Mouse (Mus musculus) embryonic facial prominence, embryonic 14.5 days (tissue): ENCODE measurements at regions not wholly inside any gene's neighbourhood (a gene's known extent, or its start where the extent isn't known, plus 50 kb on each side); places are given as distances from the start of the nearest gene placed in this dataset.

Source experiments
- ATAC-seq: fragments of 200-750 bp; cut with Nextera tagmentation; 2 replicates; pipeline ENCODE4 v1.8.0; 2017; ENCODE audit warnings: low read depth, moderate number of reproducible peaks, moderate TSS enrichment
- DNase-seq: peaks from one replicate; pipeline ENCODE4 v3.0.0-alpha.2; 2015; ENCODE audit warnings: low spot score
- H3K27ac ChIP-seq: fragments of 300-500 bp; sonication (generic); replicated peaks from 2 replicates; pipeline ENCODE4 v1.5.1; 2014; ENCODE audit warnings: low read depth, mild to moderate bottlenecking, low read length, moderate library complexity
- H3K27me3 ChIP-seq: fragments of 300-500 bp; sonication (generic); replicated peaks from 2 replicates; pipeline ENCODE4 v1.6.1; 2014; ENCODE audit warnings: low read length; ENCODE audit not compliant: control insufficient read depth, insufficient read depth
- H3K36me3 ChIP-seq: fragments of 300-500 bp; sonication (generic); 2 replicates; pipeline ENCODE4 v1.6.1; 2014; ENCODE audit warnings: low read length, mixed read lengths; ENCODE audit not compliant: control insufficient read depth, insufficient read depth
- H3K4me1 ChIP-seq: fragments of 300-500 bp; sonication (generic); 2 replicates; pipeline ENCODE4 v1.6.1; 2014; ENCODE audit warnings: antibody characterized with exemption, low read length; ENCODE audit not compliant: control insufficient read depth, insufficient read depth
- H3K4me2 ChIP-seq: fragments of 300-500 bp; sonication (generic); 2 replicates; pipeline ENCODE4 v1.6.1; 2014; ENCODE audit warnings: low read depth, mild to moderate bottlenecking, low read length, moderate library complexity, mixed read lengths
- H3K4me3 ChIP-seq: fragments of 300-500 bp; sonication (generic); 2 replicates; pipeline ENCODE4 v1.5.1; 2014; ENCODE audit warnings: low read depth, mild to moderate bottlenecking, low read length
- H3K9ac ChIP-seq: fragments of 300-500 bp; sonication (generic); 2 replicates; pipeline ENCODE4 v1.6.1; 2014; ENCODE audit warnings: low read depth, mild to moderate bottlenecking, low read length, moderate library complexity, mixed read lengths
- H3K9me3 ChIP-seq: fragments of 300-500 bp; sonication (generic); 2 replicates; pipeline ENCODE4 v1.6.1; 2016; ENCODE audit warnings: low read length; ENCODE audit not compliant: control insufficient read depth
- WGBS: fragments of 180-500 bp; shearing (Covaris S2); extraction: QIAGEN DNeasy Blood & Tissue Kit; methylation state at CpG from one replicate; pipeline ENCODE4 v1.1.7; 2014; 5-methylcytosine and 5-hydroxymethylcytosine counted together

- Histone ChIP-seq H3K36me3 (no peaks in the 10 kb centered on the region), H3K9me3 (no peaks in the 10 kb centered on the region), H3K4me1 (no peaks in the 10 kb centered on the region), H3K9ac (no peak overlapping the region), H3K27me3 (no peaks in the 10 kb centered on the region), H3K4me3 (no peak overlapping the region), H3K4me2 (no peak overlapping the region), H3K27ac (no peak overlapping the region)
- ATAC-seq (peak; percentile 22; the same call in 1 of the 2 replicates), DNase-seq (peak; percentile 39)
- 87% methylated on average over 2 of the region's 2 CpGs for WGBS
These were observed 151.4 kb downstream of the Abcc12 start for GRCm38 (mm10) chr8:86428998-86429651.

GRCm38 (mm10) chr8:86428131-86428530 lies 152.4 kb downstream of the Abcc12 start:
- no peak overlapping the region for H3K4me2 ChIP-seq
- H3K36me3 ChIP-seq, result no peaks in the 10 kb centered on the region
- H3K4me1 ChIP-seq, result no peaks in the 10 kb centered on the region
- no peak for ATAC-seq
- WGBS, result 48% methylated on average over 5 of the region's 5 CpGs
- H3K27ac ChIP-seq, result no peak overlapping the region
- no peak for DNase-seq
- no peak overlapping the region for H3K4me3 ChIP-seq
- H3K9ac ChIP-seq, result no peak overlapping the region
- H3K27me3 ChIP-seq, result no peaks in the 10 kb centered on the region
- H3K9me3 ChIP-seq, result no peaks in the 10 kb centered on the region

- DNase-seq (no peak), ATAC-seq (no peak)
- Histone ChIP-seq H3K9me3 (no peaks in the 10 kb centered on the region), H3K4me3 (no peak overlapping the region), H3K27me3 (no peaks in the 10 kb centered on the region), H3K4me2 (no peak overlapping the region), H3K36me3 (no peaks in the 10 kb centered on the region), H3K27ac (no peak overlapping the region), H3K9ac (no peak overlapping the region), H3K4me1 (no peaks in the 10 kb centered on the region)
- WGBS, result 67% methylated on average over 4 of the region's 4 CpGs
These were observed 154.4 kb downstream of the Abcc12 start for GRCm38 (mm10) chr8:86426056-86426455.

- Histone ChIP-seq H3K9me3 (no peaks in the 10 kb centered on the region), H3K9ac (no peak overlapping the region), H3K27me3 (no peaks in the 10 kb centered on the region), H3K4me1 (no peaks in the 10 kb centered on the region), H3K4me2 (no peak overlapping the region), H3K36me3 (no peaks in the 10 kb centered on the region), H3K4me3 (no peak overlapping the region), H3K27ac (no peak overlapping the region)
- ATAC-seq (no peak), DNase-seq (no peak)
- 71% methylated on average over 3 of the region's 3 CpGs for WGBS
These were observed 155.1 kb downstream of the Abcc12 start for GRCm38 (mm10) chr8:86425382-86425781.

- Histone ChIP-seq H3K9ac (no peak overlapping the region), H3K36me3 (no peaks in the 10 kb centered on the region), H3K4me2 (no peak overlapping the region), H3K9me3 (no peaks in the 10 kb centered on the region), H3K27me3 (no peaks in the 10 kb centered on the region), H3K4me1 (no peaks in the 10 kb centered on the region), H3K27ac (no peak overlapping the region), H3K4me3 (no peak overlapping the region)
- ATAC-seq (no peak), DNase-seq (no peak)
- WGBS, result 62% methylated on average over 5 of the region's 5 CpGs
These were observed 161.3 kb downstream of the Abcc12 start for GRCm38 (mm10) chr8:86419059-86419651.

- ATAC-seq, result no peak
- H3K4me2 ChIP-seq, result no peak overlapping the region
- no peak for DNase-seq
- H3K4me1 ChIP-seq, result no peaks in the 10 kb centered on the region
- no peak overlapping the region for H3K27ac ChIP-seq
- no peaks in the 10 kb centered on the region for H3K27me3 ChIP-seq
- H3K9ac ChIP-seq, result no peak overlapping the region
- no peak overlapping the region for H3K4me3 ChIP-seq
- H3K36me3 ChIP-seq, result no peaks in the 10 kb centered on the region
- H3K9me3 ChIP-seq, result no peaks in the 10 kb centered on the region
- 49% methylated on average over 7 of the region's 7 CpGs for WGBS
These were observed 162.0 kb downstream of the Abcc12 start for GRCm38 (mm10) chr8:86418414-86418981.

GRCm38 (mm10) chr8:86415208-86415607 lies 165.3 kb downstream of the Abcc12 start:
- Histone ChIP-seq H3K9me3 (no peaks in the 10 kb centered on the region), H3K36me3 (no peaks in the 10 kb centered on the region), H3K27me3 (no peaks in the 10 kb centered on the region), H3K9ac (no peak overlapping the region), H3K4me2 (no peak overlapping the region), H3K27ac (no peak overlapping the region), H3K4me3 (no peak overlapping the region), H3K4me1 (no peaks in the 10 kb centered on the region)
- ATAC-seq, result no peak
- DNase-seq, result no peak
- WGBS, result 76% methylated on average over 2 of the region's 2 CpGs

GRCm38 (mm10) chr8:86411232-86411631 lies 169.3 kb downstream of the Abcc12 start:
- Histone ChIP-seq H3K27me3 (no peaks in the 10 kb centered on the region), H3K9me3 (no peaks in the 10 kb centered on the region), H3K9ac (no peak overlapping the region), H3K27ac (no peak overlapping the region), H3K4me1 (no peaks in the 10 kb centered on the region), H3K4me2 (no peak overlapping the region), H3K4me3 (no peak overlapping the region), H3K36me3 (no peaks in the 10 kb centered on the region)
- DNase-seq (no peak), ATAC-seq (no peak)
- WGBS, result 83% methylated on average over 8 of the region's 8 CpGs

- H3K4me2 ChIP-seq, result no peak overlapping the region
- H3K4me1 ChIP-seq, result no peaks in the 10 kb centered on the region
- no peaks in the 10 kb centered on the region for H3K27me3 ChIP-seq
- H3K9ac ChIP-seq, result no peak overlapping the region
- WGBS, result 66% methylated on average over 3 of the region's 3 CpGs
- no peak overlapping the region for H3K27ac ChIP-seq
- DNase-seq (no peak), ATAC-seq (no peak)
- no peaks in the 10 kb centered on the region for H3K9me3 ChIP-seq
- H3K36me3 ChIP-seq, result no peaks in the 10 kb centered on the region
- no peak overlapping the region for H3K4me3 ChIP-seq
These were observed 174.3 kb downstream of the Abcc12 start for GRCm38 (mm10) chr8:86406196-86406595.
